8 mouse cellular contexts compared by ENCODE assay signal in the genomic region with DNA sequence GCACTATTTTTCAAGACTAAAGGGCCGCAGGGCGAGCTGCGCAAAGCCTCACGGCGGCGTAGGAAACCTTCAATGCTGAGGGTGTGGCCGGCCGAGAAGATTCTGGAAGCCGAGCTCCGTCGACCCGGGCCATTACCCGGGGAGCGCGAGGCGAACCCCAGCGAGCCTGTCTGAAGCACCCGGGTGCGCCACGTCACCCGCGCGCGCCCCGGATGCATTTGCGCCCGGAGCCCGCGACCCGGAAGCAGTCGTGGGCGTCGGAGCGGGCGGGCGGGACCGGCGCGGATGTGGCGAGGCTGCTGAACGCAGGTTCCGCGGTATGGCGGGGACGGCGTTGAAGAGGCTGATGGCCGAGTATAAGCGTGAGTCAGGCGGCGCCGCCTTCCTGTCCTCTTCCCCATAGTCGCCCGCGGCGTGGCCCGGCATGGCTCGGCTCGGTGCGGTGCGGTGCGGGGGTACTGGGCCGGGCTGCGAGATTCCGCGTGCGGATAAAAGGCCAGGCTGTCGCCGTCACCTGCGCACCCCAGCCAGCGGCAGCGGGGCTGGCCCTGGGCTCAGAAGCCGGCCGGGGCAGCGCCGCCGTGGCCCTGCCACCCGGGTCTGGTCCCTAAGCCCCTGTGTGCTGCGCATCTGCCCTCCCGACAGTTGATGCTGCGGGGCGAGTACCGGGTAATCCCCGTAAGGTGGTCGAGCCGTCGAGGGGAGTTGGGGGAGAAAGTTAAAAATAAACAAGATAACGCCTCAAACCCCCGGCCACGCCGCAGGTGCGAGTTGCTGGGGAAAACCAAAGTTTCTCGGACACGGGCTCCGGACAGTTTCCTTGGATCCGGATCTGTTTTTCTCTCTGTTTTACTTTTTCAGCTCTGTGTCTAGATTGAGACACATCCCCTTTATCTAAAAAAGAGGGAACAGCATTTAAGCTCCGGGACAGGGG. TPM values are rescaled to one million over a fixed set of nuclear protein-coding genes. Genes with fewer than 3 reads are reported as not detected.
DNase-seq lines count a peak whose midpoint lies in the region; ATAC-seq lines count a peak whose summit lies in the region.

Gene Ube2g2 (plus strand): TSS at position 221 of the 934 bp plus-strand sequence.

- H3K4me2 ChIP-seq in hindbrain, embryonic 12.5 days (replicated peaks) = peak within 1 kb of the TSS; percentile 82

- peak; percentile 93 for ATAC-seq in hindbrain, embryonic 12.5 days (ENCODE audit: low FRiP score)

- peaks cover 23% of the 10 kb centered on the region for H3K4me1 ChIP-seq in hindbrain, embryonic 12.5 days

- peak within 1 kb of the TSS; percentile 99 for H3K4me3 ChIP-seq in hindbrain, embryonic 12.5 days

- peak within 1 kb of the TSS; percentile 98 for H3K9ac ChIP-seq in hindbrain, embryonic 12.5 days

- H3K36me3 ChIP-seq in hindbrain, embryonic 12.5 days = peaks cover 7% of the 10 kb centered on the region

- DNase-seq in R1 (ENCODE audit: low read depth, low spot score) = peak; percentile 87
- DNase-seq in cerebellum, postnatal 10 days = peak; percentile 97
- DNase-seq in frontal cortex, postnatal 14 days (ENCODE audit: low spot score in 2 of 2) = peak; percentile 79 to 89
- peak; percentile 89 to 90 for DNase-seq in layer of hippocampus, postnatal 36 days
- DNase-seq in lung, postnatal 25 days (ENCODE audit: low spot score) = peak; percentile 93
- peak; percentile 84 for DNase-seq in retina, adult 2 months (ENCODE audit: low read depth, low spot score)
- DNase-seq in thymus, postnatal 25 days = peak; percentile 95

- H3K9me3 ChIP-seq in hindbrain, embryonic 12.5 days (replicated peaks) = no peaks in the 10 kb centered on the region

- WGBS in hindbrain, embryonic 12.5 days = under 1% methylated on average over 96 of the region's 96 CpGs

- H3K27me3 ChIP-seq in hindbrain, embryonic 12.5 days = no peaks in the 10 kb centered on the region

- H3K27ac ChIP-seq in hindbrain, embryonic 12.5 days = peak within 1 kb of the TSS; percentile 90

RNA-seq across cellular contexts. Expression of gene Ube2g2, which starts in this region (rescaled TPM):
- 81.6 and 82.3 TPM in 2 replicates for polyA plus RNA-seq in hindbrain, embryonic 12.5 days (2016; fragmentation: Nextera tagmentation; extraction: Ambion mirVana)
- total RNA-seq in layer of hippocampus, postnatal 36 days (2021) = 10 to 100 TPM; 83.8 to 95.4 TPM

Comparison
In these comparisons a context has a peak if more than half of its experiments do, and no peak if none do; other contexts are left out.
1. Peak in every context shown above with its lines: DNase-seq, ATAC-seq, H3K4me3 ChIP-seq and H3K27ac ChIP-seq.